In the genomic region with DNA sequence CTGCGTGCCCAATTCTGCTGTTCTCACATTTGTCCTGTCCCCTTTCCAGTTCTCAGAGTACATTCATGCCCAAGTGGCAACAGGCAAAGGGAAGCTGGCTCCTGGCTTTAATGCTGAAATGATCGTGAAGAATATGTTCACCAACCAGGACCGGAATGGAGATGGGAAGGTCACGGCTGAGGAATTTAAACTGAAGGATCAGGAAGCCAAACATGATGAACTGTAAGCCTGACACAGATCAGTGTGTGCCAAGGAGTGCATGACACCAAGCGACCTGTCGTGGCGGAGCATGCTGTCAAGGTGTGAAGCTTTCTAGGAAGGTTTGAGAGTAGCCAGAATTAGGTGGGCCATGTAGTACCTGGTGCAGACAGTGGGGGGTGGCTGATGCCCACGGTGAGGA, we compare ENCODE assay signal across 16 mouse cellular contexts. TPM values are rescaled to one million over a fixed set of nuclear protein-coding genes. Genes with fewer than 3 reads are reported as not detected.
A peak's percentile ranks its signal among the peaks of the same experiment; 100 is the strongest.
DNase-seq lines count a peak whose midpoint lies in the region; ATAC-seq and TF ChIP-seq lines count a peak whose summit lies in the region.
"Had no signal": no experiment of that assay in that cellular context is flagged by ENCODE, and none has a peak within 500 bp of the region (broad histone marks: within the 10 kb centered on the region; RNA-seq: fewer than 3 reads in every experiment).

No protein-coding gene starts in this region.

- no peak overlapping the region for H3K4me3 ChIP-seq in heart, embryonic 14.5 days (ENCODE audit: control insufficient read depth in 1 of 2, insufficient read depth in 1 of 2, low read depth in 1 of 2, low read length in 2 of 2)
- no peak overlapping the region for H3K4me3 ChIP-seq in liver, adult 2 months (ENCODE audit: insufficient read depth, low read depth, low read length)
- no peak overlapping the region for H3K4me3 ChIP-seq in liver, embryonic 12.5 days
- H3K4me3 ChIP-seq: embryonic facial prominence, embryonic 15.5 days; liver, embryonic 13.5 days; megakaryocyte, embryonic 14.5 days; neural tube, embryonic 13.5 days had no signal

- WGBS in heart, embryonic 14.5 days: 86% methylated on average over 8 of the region's 8 CpGs
- 87% methylated on average over 8 of the region's 8 CpGs for WGBS in liver, adult 2 months
- WGBS in liver, embryonic 12.5 days (ENCODE audit: insufficient replicate concordance): 90% methylated on average over 8 of the region's 8 CpGs

- H3K4me2 ChIP-seq in heart, embryonic 14.5 days (ENCODE audit: low read length): no peak overlapping the region
- H3K4me2 ChIP-seq in liver, embryonic 12.5 days: no peak overlapping the region
- H3K4me2 ChIP-seq: embryonic facial prominence, embryonic 15.5 days; liver, embryonic 13.5 days; neural tube, embryonic 13.5 days had no signal

- ATAC-seq in heart, embryonic 14.5 days (ENCODE audit: insufficient number of reproducible peaks, insufficient read depth, low FRiP score, low read depth): no peak
- no peak for ATAC-seq in liver, embryonic 12.5 days

- H3K27me3 ChIP-seq in heart, embryonic 14.5 days (ENCODE audit: control insufficient read depth, insufficient read depth, low read length): no peaks in the 10 kb centered on the region
- no peaks in the 10 kb centered on the region for H3K27me3 ChIP-seq in liver, adult 2 months (ENCODE audit: control insufficient read depth, insufficient read depth, low read length)
- no peaks in the 10 kb centered on the region for H3K27me3 ChIP-seq in liver, embryonic 12.5 days (replicated peaks)
- no peaks in the 10 kb centered on the region for H3K27me3 ChIP-seq in splenic B cell, adult 2 months (ENCODE audit: control insufficient read depth, insufficient read depth, low read length, poor library complexity, severe bottlenecking)
- H3K27me3 ChIP-seq: embryonic facial prominence, embryonic 15.5 days; liver, embryonic 13.5 days; megakaryocyte, embryonic 14.5 days; neural tube, embryonic 13.5 days had no signal

- H3K36me3 ChIP-seq in heart, embryonic 14.5 days (ENCODE audit: control insufficient read depth, insufficient read depth, low read length): peaks cover 67% of the 10 kb centered on the region
- H3K36me3 ChIP-seq in liver, adult 2 months (ENCODE audit: control insufficient read depth, insufficient read depth, low read length): peaks cover 25% of the 10 kb centered on the region
- H3K36me3 ChIP-seq in liver, embryonic 12.5 days: peaks cover 57% of the 10 kb centered on the region
- H3K36me3 ChIP-seq in splenic B cell, adult 2 months (ENCODE audit: control insufficient read depth, insufficient read depth, low read length, poor library complexity, severe bottlenecking): peaks cover 6% of the 10 kb centered on the region; the same call in 1 of the 2 replicates

- peaks cover 12 to 20% of the 10 kb centered on the region in 2 experiments for H3K4me1 ChIP-seq in heart, embryonic 14.5 days (ENCODE audit: control insufficient read depth in 2 of 2, insufficient read depth in 2 of 2, low read length in 2 of 2)
- no peaks in the 10 kb centered on the region; the same call in 1 of the 2 replicates for H3K4me1 ChIP-seq in liver, adult 2 months (ENCODE audit: control insufficient read depth, insufficient read depth, low read length)
- peaks cover 34% of the 10 kb centered on the region for H3K4me1 ChIP-seq in liver, embryonic 12.5 days
- H3K4me1 ChIP-seq: embryonic facial prominence, embryonic 15.5 days; neural tube, embryonic 13.5 days had no signal

- peak overlapping the region; percentile 16 to 67; a peak in 1 of 4 replicates for H3K27ac ChIP-seq in heart, embryonic 14.5 days (replicated peaks in 1 of 2; ENCODE audit: control insufficient read depth in 1 of 2, insufficient read depth in 1 of 2, low read depth in 2 of 2, low read length in 2 of 2)
- no peak overlapping the region for H3K27ac ChIP-seq in liver, adult 2 months (replicated peaks; ENCODE audit: insufficient read depth, low read depth, low read length)
- no peak overlapping the region; the same call in 1 of the 2 replicates for H3K27ac ChIP-seq in liver, embryonic 12.5 days
- H3K27ac ChIP-seq: embryonic facial prominence, embryonic 15.5 days; liver, embryonic 13.5 days; neural tube, embryonic 13.5 days had no signal

- no peak for TF ChIP-seq POLR2A in liver, adult 2 months (IDR thresholded peaks at IDR 0.05; ENCODE audit: extremely low read depth, insufficient read depth, low read length)

- H3K9ac ChIP-seq in heart, embryonic 14.5 days (ENCODE audit: low read length): no peak overlapping the region
- no peak overlapping the region for H3K9ac ChIP-seq in liver, adult 2 months (ENCODE audit: low read depth, low read length)
- H3K9ac ChIP-seq in liver, embryonic 12.5 days: no peak overlapping the region
- H3K9ac ChIP-seq: embryonic facial prominence, embryonic 15.5 days; liver, embryonic 13.5 days; neural tube, embryonic 13.5 days had no signal

- TF ChIP-seq CTCF in liver, adult 2 months (IDR thresholded peaks at IDR 0.05; ENCODE audit: low read depth, low read length): peak; percentile 36

- H3K9me3 ChIP-seq in heart, embryonic 14.5 days (ENCODE audit: control insufficient read depth, low read length): no peaks in the 10 kb centered on the region
- H3K9me3 ChIP-seq in liver, embryonic 12.5 days (replicated peaks): no peaks in the 10 kb centered on the region
- H3K9me3 ChIP-seq: embryonic facial prominence, embryonic 15.5 days; liver, embryonic 13.5 days; megakaryocyte, embryonic 14.5 days; neural tube, embryonic 13.5 days had no signal

- H3K79me2 ChIP-seq in liver, adult 2 months (ENCODE audit: control insufficient read depth, insufficient read depth, low read length): 0 out of 2 replicates have a peak, but pooled peaks cover 2% of the 10 kb centered on the region

- no peak for DNase-seq in heart, postnatal 4 days
- no peak for DNase-seq in liver, adult 2 months (ENCODE audit: extremely low read depth, low read depth, low spot score)
- peak; percentile 26 for DNase-seq in ZHBTc4 (ENCODE audit: low read depth, low spot score)
- peak; percentile 5 for DNase-seq in splenic B cell, adult 2 months (ENCODE audit: low read depth, low spot score)
- DNase-seq in frontal cortex, adult 2 months (ENCODE audit: extremely low spot score in 1 of 2, low spot score in 1 of 2): no peak
- DNase-seq: adrenal gland, adult 8-10 months; cerebellum, adult 9-10 months; gastrocnemius, postnatal 14 days; liver, embryonic 13.5 days; lung, postnatal 10 days; thymus, adult 2 months had no signal

RNA-seq across cellular contexts. Expression of gene Nt5c3, which starts 45.7 kb away (rescaled TPM):
- polyA plus RNA-seq in heart, embryonic 14.5 days (2014; fragmentation: Nextera tagmentation; extraction: Ambion mirVana): 72.8 and 74.8 TPM in 2 replicates
- total RNA-seq in heart, postnatal 4 days (2021): 10 to 100 TPM; 44.1 to 46.9 TPM
- total RNA-seq in liver, adult 2 months (2014; rRNA removed): 40.3 and 42.9 TPM in 2 replicates
- 6.2 and 12.6 TPM in 2 replicates for polyA plus RNA-seq in liver, adult 2 months (2012; rRNA removed)
- polyA plus RNA-seq in liver, embryonic 12.5 days (2016; fragmentation: Nextera tagmentation; extraction: Ambion mirVana): 216 and 218 TPM in 2 replicates
- 44.5 and 52.0 TPM in 2 replicates for polyA plus RNA-seq in frontal cortex, adult 2 months (2012; rRNA removed)

RNA-seq across cellular contexts. Expression of gene Vmn1r4, which starts 45.8 kb away (rescaled TPM):
- 0.09 and 0.19 TPM in 2 replicates for polyA plus RNA-seq in heart, embryonic 14.5 days (2014; fragmentation: Nextera tagmentation; extraction: Ambion mirVana)
- total RNA-seq in heart, postnatal 4 days (2021): under 1 TPM in 1 of 2 experiments, not detected in 1; 0.12 TPM
- 0.65 and 0.81 TPM in 2 replicates for total RNA-seq in liver, adult 2 months (2014; rRNA removed)
- polyA plus RNA-seq in liver, adult 2 months (2012; rRNA removed): 0.06 TPM in 1 of 2 replicates, not detected in the other
- polyA plus RNA-seq in liver, embryonic 12.5 days (2016; fragmentation: Nextera tagmentation; extraction: Ambion mirVana): 0.13 and 0.29 TPM in 2 replicates
- 0.28 and 0.34 TPM in 2 replicates for polyA plus RNA-seq in frontal cortex, adult 2 months (2012; rRNA removed)

RNA-seq across cellular contexts. Expression of gene Fkbp9, which starts 46.1 kb away (rescaled TPM):
- 147 and 148 TPM in 2 replicates for polyA plus RNA-seq in heart, embryonic 14.5 days (2014; fragmentation: Nextera tagmentation; extraction: Ambion mirVana)
- 100 to 1,000 TPM; 130 to 135 TPM for total RNA-seq in heart, postnatal 4 days (2021)
- 32.2 and 35.7 TPM in 2 replicates for total RNA-seq in liver, adult 2 months (2014; rRNA removed)
- polyA plus RNA-seq in liver, adult 2 months (2012; rRNA removed): 12.4 and 12.6 TPM in 2 replicates
- polyA plus RNA-seq in liver, embryonic 12.5 days (2016; fragmentation: Nextera tagmentation; extraction: Ambion mirVana): 34.3 and 35.0 TPM in 2 replicates
- polyA plus RNA-seq in frontal cortex, adult 2 months (2012; rRNA removed): 29.6 and 31.0 TPM in 2 replicates

Comparison
In these comparisons a context has a peak if more than half of its experiments do, and no peak if none do; other contexts are left out.
1. H3K27ac ChIP-seq: peak in heart, embryonic 14.5 days (2 of 2); none in liver, adult 2 months (single experiment) and liver, embryonic 12.5 days (single experiment).
2. DNase-seq: peak in ZHBTc4 (single experiment) and splenic B cell, adult 2 months (single experiment); none in heart, postnatal 4 days (single experiment), liver, adult 2 months (single experiment) and frontal cortex, adult 2 months (0 of 2).